Mouse (Mus musculus) gastrocnemius, adult 18-20 months (tissue): ENCODE measurements around the gene Zscan21. TPM values are rescaled to one million over a fixed set of nuclear protein-coding genes. Genes with fewer than 3 reads are reported as not detected.

ENCODE experiments used
- DNase-seq: peaks from one replicate; pipeline ENCODE4 v3.0.0; 2021; ENCODE audit warnings: low spot score
- total RNA-seq, 2 experiments: library from RNA; stranded (reverse); gene quantifications; 2 replicates each; pipeline ENCODE4 v1.2.3; 2021

Gene Zscan21
- total RNA-seq, 2 experiments from 2014 or later, result 15.0 to 15.4 TPM

DNA sequence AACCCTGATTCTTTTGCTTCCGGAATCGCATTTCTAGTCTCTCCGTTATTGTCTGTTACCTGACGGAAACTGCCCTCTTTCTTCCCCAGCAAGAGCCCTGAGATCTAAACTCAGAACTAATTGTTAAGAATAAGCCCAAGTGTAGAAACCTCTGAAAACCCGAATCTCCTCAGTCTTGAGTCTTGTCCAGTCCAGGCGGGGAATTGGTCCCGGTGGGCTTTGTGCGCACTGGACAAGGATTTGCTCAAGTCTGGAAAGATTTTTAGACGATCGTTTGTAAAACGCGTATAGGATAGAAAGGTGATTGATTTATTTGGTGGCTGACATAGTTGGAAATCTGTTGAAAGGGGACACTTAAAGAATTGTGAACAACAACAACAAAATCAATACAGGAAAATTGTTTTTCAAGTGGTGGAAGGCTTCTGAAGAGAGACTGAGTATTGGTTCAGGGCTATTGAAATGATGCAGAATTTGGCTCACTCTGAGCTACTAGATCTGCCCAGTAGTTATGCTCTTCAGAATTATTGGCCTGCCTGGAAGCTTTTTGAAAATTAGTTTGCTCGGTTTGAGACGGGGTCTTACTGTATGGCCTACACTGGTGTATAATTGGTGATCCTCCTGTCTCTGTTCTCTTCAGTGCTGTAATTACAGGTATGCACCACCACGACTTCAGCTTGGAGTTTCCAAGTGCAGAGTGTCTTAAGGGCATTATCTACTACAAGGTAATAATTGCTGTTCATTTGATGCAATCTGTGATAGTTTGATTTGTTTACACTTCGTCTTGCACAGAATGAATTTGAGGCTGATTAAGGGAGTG, 704 bp downstream of the Zscan21 start:
- DNase-seq, result no peak

DNA sequence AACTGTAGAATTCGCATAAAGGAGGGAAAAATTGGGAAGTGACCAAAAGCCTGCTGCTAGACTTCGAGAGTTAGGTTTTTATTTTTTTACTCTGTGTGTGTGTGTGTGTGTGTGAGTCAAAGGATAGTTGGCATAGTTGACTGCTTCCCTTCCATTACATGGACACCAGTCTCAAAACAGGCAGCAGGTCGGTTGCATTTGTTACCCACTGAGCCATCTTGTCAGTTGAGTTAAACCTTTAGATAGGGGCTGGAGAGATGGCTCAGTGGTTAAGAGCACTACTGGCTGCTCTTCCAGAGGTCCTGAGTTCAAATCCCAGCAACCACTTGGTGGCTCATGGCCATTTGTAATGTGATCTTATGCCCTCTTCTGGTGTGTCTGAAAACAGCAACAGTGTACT, 1.3 kb downstream of the Zscan21 start:
- no peak for DNase-seq

DNA sequence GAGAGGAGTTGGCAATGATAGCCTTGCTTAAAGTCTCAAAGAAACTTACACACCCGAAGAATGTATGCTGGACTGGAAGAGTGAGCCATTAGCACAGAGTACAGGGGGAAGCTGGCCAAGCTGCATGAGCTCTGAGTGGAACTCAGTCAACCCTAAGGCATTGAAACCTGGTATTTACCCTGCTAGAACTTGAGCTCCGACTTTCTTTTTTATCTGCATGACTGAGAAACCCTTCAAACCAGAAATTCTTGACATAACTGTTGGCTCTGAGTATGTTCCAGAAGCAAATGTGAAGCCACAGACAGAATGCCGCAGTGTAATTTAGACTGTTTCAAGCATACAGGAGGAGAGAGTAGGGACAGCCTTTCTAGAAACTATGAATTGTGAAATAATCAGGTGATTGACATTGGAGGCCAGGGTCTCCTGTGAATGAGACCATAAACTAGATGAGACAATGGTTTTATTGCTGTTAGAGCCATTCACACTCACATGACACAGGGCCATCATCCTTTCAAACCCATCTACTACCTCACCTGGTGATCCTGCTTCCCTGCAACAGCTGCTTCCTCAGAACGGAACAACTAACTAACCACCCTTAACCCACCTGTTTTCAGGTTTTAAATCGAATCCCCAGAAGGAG, 15.8 kb downstream of the Zscan21 start:
- no peak for DNase-seq

DNA sequence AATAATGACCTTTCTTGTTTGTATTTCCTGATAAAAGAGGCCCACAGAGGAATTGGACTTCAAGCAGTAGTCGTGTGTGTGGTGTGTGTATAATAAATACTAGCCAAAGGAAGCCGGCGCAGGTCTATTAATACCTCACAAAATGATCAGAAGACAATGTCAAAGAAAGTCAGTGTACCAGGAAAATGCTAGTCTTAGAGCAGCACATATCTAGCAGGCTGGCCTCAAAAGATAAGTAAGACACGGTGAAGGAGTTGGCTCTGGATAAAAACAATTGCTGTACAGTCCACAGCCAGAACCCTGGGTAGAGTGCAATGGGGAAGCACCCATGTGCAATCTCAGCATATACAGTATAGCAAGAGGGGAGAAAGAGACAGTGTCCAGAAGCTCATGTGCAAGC, 20.6 kb downstream of the Zscan21 start:
- no peak for DNase-seq

DNA sequence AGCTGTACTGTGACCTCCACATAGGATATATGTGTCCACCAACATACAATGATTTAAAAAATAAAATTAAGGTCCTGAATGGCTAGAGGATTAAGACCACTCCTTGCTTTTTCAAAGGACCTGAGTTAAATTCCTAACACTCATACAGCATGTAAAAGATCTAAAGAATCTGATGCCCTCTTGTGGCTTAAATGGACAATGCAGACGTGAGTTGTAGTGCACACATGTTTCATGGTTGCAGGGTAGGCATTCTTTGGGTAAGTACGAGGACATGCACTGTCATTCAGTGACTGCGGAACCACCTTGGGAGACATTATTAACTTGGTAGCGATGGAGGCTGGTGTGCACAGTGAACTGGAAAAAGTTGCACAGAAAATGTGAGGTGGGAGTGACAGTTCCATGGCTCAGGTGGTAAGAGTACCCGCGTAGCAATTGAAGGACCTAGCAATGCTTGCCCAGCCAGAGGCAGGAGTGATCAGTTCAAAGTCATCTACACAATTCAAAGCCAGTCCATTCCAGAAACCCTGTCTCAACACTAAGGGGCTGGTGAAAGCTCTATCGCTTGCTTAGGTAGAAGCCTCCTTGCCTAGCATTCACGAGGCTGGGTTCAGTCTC, 21.3 kb downstream of the Zscan21 start:
- DNase-seq, result no peak

DNA sequence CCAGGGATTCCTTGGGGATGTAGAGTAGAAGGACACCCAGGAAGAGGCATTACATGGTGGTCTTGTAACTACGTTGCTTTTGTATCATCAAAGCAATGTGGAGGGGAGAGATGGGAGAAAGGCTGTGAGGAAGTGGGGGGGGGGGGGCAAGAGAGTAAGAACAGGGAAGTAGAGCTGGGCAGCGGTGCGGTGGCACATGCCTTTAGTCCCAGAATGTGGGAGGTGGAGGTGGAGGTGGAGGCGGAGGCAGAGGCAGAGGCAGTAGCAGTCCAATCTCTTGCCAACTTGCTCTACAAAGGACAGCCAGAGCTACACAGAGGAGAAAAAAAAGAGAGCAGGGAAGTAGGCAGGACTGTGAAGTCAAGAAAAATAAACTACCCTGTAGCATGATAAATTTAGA, 21.9 kb downstream of the Zscan21 start:
- DNase-seq, result no peak

DNA sequence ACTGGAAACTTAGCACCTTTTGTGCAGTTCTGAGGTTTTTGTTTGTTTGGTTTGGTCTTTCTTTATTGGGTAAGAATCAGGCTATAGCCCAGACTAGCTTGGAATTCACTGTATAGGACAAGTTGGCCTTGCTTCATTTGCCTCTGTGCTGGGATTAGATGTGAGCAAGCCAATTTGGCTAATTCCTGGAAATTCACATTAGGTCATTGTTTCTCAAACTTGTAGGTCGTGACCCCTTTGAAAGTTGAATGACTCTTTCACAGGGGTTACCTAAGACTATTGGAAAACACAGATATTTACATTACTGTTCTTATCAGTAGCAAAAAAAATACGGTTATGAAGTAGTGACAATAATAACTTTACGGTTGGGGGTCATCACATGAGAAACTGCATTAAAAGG, 37.7 kb downstream of the Zscan21 start:
- no peak for DNase-seq

DNA sequence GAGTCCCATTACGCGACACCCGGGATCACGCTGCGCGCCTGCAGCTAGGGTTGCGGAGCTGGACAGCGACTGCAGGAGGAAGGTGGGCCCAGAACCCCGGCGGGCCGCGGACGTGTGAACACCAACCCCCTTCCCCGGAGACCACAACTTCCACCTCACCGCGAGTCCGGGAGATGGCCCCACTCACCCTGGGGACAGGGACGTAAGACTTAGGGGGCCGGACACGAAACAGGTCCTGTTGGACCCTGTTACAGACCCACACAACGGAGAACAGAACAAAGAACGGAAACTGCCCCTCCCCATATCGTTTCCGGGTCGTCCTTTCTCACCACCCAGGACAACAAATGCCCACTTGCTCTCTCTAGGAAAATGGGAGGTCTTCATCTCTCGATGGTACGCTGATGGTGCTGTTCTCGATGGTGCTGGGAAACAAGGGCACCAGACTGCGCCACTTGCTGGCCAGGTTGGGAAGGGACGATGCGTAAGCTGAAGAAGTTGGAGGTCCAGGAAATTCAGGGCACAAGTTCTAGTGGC, 38.8 kb downstream of the Zscan21 start, which contains the start of gene Zfp113:
Gene Zfp113, minus strand, starts transcription at position 302 of the 534 bp plus-strand sequence.
- DNase-seq, result peak; percentile 91

DNA sequence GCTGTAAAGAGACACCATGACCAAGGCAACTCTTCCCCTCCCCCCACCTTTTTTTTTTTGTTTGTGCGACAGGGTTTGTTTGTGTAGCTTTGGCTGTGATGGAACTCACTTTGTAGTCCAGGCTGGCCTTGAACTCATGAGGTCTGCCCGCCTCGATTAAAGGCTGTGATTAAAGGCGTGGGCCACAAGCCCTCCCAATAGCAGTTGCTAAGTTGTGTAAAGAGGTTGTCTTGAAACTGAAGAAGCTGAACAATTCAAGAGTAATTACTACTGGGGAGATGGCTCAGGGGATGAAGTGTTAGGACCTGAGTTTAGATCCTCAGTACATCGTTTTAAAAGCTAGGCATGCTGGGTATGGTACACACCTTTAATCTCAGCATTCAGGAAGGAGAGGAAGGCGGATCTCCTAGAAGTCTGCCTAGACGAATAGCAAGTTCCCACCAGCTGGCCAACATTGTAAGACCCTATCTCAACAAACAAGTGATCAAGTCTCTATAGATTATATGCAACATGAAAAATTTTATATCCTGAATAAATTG, 43.6 kb downstream of the Zscan21 start:
- DNase-seq, result no peak

DNA sequence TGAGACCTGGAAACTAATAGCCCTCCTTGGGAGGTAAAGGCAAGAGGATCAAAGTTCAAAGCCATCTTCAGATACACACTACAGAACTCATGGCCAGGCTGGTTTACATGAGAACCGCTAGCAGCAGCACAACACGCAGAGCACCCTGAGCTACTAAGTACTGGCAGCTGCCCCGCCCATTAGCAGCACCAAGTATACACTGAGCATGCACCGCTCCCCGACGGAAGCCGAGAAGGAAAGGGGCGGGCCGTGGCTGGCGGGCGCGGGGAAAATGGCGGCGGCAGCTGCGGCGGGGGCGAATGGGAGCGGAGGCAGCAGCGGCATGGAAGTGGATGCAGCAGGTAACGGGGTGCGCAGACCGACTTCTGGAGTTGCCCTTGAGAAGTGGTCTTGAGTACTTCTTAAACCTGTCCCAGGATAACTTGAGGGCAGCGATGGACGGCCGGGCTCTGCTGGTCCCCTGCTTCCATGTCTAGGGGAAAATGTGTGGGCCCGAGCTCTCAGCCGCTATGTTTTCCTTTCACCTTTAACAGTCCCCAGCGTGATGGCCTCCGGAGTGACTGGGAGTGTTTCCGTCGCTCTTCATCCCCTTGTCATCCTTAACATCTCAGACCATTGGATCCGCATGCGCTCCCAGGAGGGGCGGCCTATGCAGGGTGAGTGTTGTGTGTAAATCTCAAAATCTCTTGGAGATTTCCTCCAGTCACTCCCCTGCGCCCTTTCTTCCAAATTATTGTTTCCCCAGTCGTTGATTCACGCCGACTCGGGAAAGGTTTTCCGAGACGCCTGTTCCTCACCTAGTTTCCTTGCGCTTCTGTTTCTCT, 44.4 kb downstream of the Zscan21 start, which contains the start of gene Cops6:
Gene Cops6, plus strand, starts transcription at position 230 of the 824 bp plus-strand sequence.
- peak; percentile 94 for DNase-seq

DNA sequence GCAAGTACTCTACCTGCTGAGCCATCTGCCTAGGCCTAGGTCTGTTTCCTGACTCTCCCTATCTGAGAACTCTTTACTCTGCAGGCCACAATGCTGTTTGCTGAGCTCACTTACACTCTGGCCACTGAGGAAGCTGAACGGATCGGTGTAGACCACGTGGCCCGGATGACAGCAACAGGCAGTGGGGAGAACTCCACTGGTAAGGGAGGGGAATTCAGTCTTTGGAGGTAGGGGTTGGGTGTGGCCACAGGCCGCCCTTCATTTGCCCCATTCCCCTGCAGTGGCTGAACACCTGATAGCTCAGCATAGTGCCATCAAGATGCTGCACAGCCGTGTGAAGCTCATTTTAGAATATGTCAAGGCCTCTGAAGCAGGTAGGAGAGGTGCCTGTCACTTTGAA, 46.3 kb downstream of the Zscan21 start:
- DNase-seq, result no peak

DNA sequence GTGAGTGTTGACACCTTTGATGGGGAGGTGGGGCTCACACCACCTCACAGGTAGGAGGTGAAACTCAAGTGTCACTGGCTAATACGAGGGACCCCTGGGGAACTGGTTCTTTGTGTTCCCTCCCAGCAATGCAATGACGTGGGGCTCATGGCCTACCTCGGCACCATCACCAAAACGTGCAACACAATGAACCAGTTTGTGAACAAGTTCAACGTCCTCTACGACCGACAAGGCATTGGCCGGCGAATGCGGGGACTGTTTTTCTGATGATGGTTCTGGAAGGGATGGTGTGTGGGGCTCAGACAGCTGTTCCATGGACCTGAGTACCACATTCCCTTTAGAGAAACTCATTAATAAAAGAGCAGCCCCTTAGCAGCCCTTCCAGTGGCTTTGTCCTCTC, 46.9 kb downstream of the Zscan21 start:
- no peak for DNase-seq

DNA sequence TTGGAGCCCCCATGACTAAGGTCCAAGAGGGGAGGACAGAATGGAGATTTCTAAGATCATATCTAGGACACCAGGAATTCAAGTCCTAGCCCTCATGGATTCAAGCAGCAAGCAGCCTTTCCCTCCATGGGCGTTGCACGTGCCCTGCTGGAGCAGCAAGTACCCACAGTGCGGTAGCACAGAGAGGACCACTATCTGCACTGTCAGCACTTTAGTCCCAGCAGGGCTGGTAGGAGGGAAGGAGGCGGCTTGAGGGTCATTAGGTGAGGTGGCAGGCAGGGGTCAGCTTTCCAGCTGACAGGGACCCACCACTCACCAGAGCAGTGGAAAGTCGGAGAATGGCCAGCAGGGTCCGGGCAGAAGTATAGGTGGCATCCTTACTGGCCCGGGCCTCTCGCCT, 48.9 kb downstream of the Zscan21 start:
- DNase-seq, result no peak

DNA sequence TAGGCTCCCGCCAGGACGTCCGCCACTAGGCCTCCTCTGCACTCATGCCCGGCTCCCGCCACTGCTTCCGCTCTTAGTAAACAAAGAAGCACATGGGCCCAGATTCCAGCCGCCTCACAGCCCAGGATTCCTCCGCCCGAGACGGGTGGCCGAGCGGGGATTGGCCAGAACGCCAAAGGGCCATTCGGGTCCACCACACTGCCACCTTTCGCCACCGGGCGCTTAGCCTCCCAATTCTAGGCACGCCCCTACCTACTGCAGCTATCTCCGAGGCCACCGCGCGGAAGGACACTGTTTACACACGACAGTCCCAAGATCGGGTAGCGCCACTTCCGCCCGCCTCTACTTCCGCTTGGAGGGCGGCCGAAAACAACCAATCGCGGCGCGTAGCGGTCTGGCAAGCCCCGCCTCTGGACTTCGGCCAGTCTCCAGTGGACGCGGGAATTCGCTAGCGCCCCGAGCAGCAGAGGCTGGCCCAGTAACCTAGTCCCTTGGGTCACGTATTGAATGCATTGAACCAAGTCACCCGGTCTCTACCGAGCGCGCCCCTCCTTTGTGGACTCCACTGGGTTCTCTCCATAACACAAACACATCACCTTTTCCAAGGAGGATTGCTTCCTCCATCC, 54.3 kb downstream of the Zscan21 start:
- peak; percentile 97 for DNase-seq

DNA sequence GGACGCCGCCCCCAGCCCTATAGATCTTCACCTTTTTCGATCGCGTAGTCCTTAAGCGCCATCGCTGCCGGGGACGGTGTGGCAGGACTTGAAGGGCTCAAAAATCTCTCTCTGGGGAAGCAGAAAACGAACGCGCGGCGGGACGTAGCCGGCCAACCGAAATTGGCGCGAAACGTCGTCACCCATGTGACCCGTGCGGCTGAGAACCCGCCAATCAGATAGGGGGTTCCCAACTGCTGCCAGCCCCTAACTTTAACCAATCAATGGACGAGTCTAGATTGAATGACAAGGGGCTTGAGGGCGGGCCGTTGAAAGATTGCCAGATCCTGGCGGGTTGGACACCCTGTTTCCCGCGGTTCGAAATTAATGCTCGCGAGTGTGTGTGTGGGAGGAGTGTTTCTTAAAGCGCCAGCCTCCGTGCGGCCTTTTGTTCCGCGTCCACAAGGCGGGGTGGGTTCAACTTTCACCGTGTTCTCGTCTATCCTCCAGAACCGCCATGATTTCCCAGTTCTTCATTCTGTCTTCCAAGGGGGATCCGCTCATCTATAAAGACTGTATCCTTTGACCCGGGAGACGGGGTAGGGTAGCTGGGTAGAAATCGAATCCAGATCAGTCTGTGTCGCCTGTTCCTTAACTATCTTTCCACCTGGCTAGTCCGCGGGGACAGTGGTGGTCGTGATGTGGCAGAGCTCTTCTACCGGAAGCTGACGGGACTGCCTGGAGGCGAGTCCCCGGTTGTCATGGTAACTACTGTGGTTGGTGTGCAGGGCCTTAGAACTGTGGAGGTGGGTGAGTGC, 55.2 kb downstream of the Zscan21 start, which contains the start of the genes Ap4m1 and Mcm7:
Gene Ap4m1, plus strand, starts transcription at position 308 of the 797 bp plus-strand sequence.
Gene Mcm7, minus strand, starts transcription at position 728 of the 797 bp plus-strand sequence.
- DNase-seq, result peak; percentile 99

DNA sequence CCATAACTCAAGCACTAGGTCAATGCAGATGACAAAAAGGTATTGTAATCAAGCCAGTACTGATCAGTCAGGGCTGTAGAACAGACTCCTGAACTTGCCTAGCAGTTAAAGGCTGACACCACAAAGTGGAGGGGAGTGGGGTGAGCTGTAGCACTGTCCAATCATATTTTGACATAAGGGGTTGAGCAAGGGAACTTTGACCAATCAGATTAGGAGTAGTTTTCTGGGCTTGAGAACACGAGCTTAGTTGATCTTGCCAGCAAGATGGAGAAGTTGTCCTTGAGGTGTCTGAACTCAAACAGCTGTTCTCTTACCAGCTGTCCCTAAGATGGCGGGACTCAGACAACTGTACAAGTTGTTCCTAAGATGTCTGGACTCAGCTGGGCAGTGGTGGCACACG, 56.5 kb downstream of the Zscan21 start:
- DNase-seq, result no peak
